Mouse (Mus musculus) neural tube, embryonic 12.5 days (tissue): ENCODE measurements around the gene Prom1. TPM values are rescaled to one million over a fixed set of nuclear protein-coding genes. Genes with fewer than 3 reads are reported as not detected.

Experiments used
- ATAC-seq: fragments of 200-750 bp; cut with Nextera tagmentation; 2 replicates; pipeline ENCODE4 v1.8.0; 2017; ENCODE audit warnings: low read depth, mild to moderate bottlenecking, moderate TSS enrichment, moderate library complexity; ENCODE audit not compliant: low FRiP score
- H3K27ac ChIP-seq: fragments of 300-500 bp; sonication (generic); 2 replicates; pipeline ENCODE4 v1.5.1; 2016
- H3K27me3 ChIP-seq: fragments of 300-500 bp; sonication (generic); replicated peaks from 2 replicates; pipeline ENCODE4 v1.6.1; 2016; ENCODE audit warnings: mild to moderate bottlenecking
- H3K36me3 ChIP-seq: fragments of 300-500 bp; sonication (generic); 2 replicates; pipeline ENCODE4 v1.6.1; 2016; ENCODE audit warnings: mild to moderate bottlenecking
- H3K4me1 ChIP-seq: fragments of 300-500 bp; sonication (generic); 2 replicates; pipeline ENCODE4 v1.6.1; 2016
- H3K4me2 ChIP-seq: fragments of 300-500 bp; sonication (generic); replicated peaks from 2 replicates; pipeline ENCODE4 v1.6.1; 2016; ENCODE audit warnings: mild to moderate bottlenecking
- H3K4me3 ChIP-seq: fragments of 300-500 bp; sonication (generic); 2 replicates; pipeline ENCODE4 v1.5.1; 2016
- H3K9ac ChIP-seq: fragments of 300-500 bp; sonication (generic); 2 replicates; pipeline ENCODE4 v1.6.1; 2016; ENCODE audit warnings: mild to moderate bottlenecking
- H3K9me3 ChIP-seq: fragments of 300-500 bp; sonication (generic); 2 replicates; pipeline ENCODE4 v1.6.1; 2016; ENCODE audit warnings: mild to moderate bottlenecking
- WGBS: fragments of 180-500 bp; shearing (Covaris S2); methylation state at CpG from one replicate; pipeline ENCODE4 v1.1.7; 2016; 5-methylcytosine and 5-hydroxymethylcytosine counted together
- polyA plus RNA-seq: library from polyadenylated mRNA; unstranded; fragments of >200 nt; fragmentation: Nextera tagmentation; extraction: Ambion mirVana; gene quantifications from 2 replicates; pipeline ENCODE4 v1.2.1, GENCODE M21; 2016

Prom1 gene
- polyA plus RNA-seq, 1 experiment from 2014 or later: 69.9 TPM

DNA sequence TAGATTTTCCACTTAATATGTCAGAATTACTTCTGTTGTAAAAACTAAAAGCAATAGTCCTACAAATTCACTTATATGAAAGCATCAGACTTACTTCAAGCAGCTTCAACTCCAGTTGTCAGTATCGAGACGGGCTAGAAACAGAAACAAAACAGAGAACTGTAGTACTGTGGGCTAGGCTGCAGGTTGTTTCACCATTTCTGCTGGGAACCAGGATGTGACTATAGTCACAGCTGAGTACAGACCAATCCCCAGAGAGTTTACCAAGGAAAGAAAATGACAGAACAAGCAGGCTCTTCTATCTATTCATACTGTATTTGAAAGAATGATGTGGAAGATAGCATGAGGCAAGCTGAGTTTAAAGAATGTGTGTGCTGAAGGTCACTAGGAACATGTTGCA lies 106.9 kb downstream of the Prom1 start:
- Histone ChIP-seq H3K4me2 (no peak overlapping the region), H3K9ac (no peak overlapping the region), H3K27me3 (no peaks in the 10 kb centered on the region), H3K4me1 (no peaks in the 10 kb centered on the region), H3K36me3 (peaks cover 10% of the 10 kb centered on the region; the same call in 1 of the 2 replicates), H3K4me3 (no peak overlapping the region), H3K27ac (no peak overlapping the region), H3K9me3 (no peaks in the 10 kb centered on the region)
- ATAC-seq: no peak
- 93% methylated on average over 2 of the region's 2 CpGs for WGBS

DNA sequence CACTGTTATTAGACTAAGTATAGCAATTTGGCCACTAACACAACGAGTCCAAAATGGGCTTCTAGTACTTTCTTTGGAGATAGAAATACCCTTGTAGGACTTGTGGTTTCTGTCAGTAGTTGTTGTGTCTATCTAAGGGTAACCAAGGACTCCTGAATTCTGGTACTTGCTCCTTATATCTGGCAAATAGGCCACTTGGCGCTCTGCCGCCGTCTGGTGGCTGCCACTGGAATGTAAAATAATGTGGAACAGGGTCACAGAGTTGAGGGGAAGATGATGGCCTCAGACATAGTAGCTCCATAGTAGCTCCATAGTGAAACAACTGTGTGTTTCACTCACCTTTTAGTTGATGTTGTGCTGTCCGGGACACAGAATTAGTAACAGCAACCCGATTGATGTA lies 111.5 kb downstream of the Prom1 start:
- H3K27me3 ChIP-seq: no peaks in the 10 kb centered on the region
- no peaks in the 10 kb centered on the region for H3K36me3 ChIP-seq
- no peaks in the 10 kb centered on the region for H3K9me3 ChIP-seq
- H3K4me1 ChIP-seq: no peaks in the 10 kb centered on the region
- H3K4me3 ChIP-seq: no peak overlapping the region
- WGBS: 53% methylated on average over 6 of the region's 6 CpGs
- H3K27ac ChIP-seq: no peak overlapping the region
- no peak for ATAC-seq
- H3K9ac ChIP-seq: no peak overlapping the region
- no peak overlapping the region for H3K4me2 ChIP-seq

DNA sequence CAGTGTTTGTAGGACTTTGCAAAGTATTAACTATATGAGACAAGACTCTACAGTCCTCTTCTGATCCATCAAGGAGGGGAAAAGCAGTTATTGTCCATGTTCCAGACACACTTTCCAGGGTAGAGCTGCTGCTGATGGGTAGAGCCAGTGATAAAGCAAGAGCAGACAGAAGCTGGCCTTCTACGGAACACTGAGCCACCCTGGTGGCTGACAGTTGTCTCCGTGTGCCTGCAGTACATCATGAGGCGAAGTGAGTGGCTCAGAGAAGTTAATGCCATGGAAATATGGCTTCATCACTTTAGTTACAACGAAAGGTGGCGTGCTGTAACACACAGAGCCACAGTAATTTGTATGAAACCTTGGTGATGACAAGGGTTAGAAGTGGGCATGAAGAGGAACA lies 112.8 kb downstream of the Prom1 start:
- H3K9me3 ChIP-seq: no peaks in the 10 kb centered on the region
- no peak overlapping the region for H3K4me3 ChIP-seq
- no peaks in the 10 kb centered on the region for H3K4me1 ChIP-seq
- no peak overlapping the region for H3K4me2 ChIP-seq
- no peak overlapping the region for H3K9ac ChIP-seq
- no peak overlapping the region for H3K27ac ChIP-seq
- WGBS: 88% methylated on average over 5 of the region's 5 CpGs
- H3K27me3 ChIP-seq: no peaks in the 10 kb centered on the region
- H3K36me3 ChIP-seq: no peaks in the 10 kb centered on the region
- ATAC-seq: no peak

DNA sequence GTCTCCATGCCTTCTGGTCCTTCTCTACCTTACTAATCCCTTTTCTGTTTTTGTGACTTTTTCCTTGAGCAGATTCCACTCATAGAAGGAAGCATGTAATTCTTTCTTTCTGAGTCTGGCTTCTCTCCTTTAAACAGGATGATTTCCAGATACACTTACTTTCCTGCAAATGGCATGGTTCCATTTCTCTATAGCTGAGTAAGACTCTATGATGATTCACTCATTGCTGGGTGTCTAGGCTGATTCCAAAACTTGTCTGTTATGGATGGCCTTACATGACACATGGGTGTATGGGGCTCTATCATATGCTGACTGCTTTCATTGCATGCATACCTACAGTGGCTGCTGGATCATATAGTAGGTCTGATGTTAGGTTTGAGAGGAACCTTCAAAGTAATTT lies 115.6 kb downstream of the Prom1 start:
- no peak overlapping the region for H3K4me2 ChIP-seq
- H3K4me3 ChIP-seq: no peak overlapping the region
- H3K36me3 ChIP-seq: no peaks in the 10 kb centered on the region
- no peaks in the 10 kb centered on the region for H3K27me3 ChIP-seq
- H3K27ac ChIP-seq: no peak overlapping the region
- H3K9ac ChIP-seq: no peak overlapping the region
- H3K4me1 ChIP-seq: no peaks in the 10 kb centered on the region
- no peaks in the 10 kb centered on the region for H3K9me3 ChIP-seq
- no peak for ATAC-seq

DNA sequence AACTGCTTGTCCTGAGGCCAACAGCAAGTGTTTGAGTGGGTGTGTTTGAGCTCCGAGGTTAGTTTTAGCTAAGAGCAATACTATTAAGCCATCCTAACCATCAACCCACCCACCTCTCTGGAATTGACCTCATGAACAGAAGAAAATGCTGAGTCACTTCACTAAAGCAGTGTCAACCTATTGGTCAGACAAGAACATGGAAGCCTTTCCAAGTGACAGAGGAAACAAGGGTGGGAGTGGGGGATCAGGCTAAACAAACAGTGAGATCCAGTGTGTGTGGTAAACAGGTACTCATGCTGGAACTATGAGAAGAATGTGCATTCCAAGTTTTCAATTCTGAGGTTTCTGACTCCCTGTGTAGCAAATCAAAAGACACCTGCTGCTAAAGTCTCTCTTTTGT lies 118.9 kb downstream of the Prom1 start:
- ATAC-seq: no peak
- Histone ChIP-seq H3K4me3 (no peak overlapping the region), H3K9ac (no peak overlapping the region), H3K9me3 (no peaks in the 10 kb centered on the region), H3K36me3 (no peaks in the 10 kb centered on the region), H3K4me2 (no peak overlapping the region), H3K4me1 (no peaks in the 10 kb centered on the region), H3K27ac (no peak overlapping the region), H3K27me3 (no peaks in the 10 kb centered on the region)
- 63% methylated on average over 1 of the region's 1 CpGs for WGBS

DNA sequence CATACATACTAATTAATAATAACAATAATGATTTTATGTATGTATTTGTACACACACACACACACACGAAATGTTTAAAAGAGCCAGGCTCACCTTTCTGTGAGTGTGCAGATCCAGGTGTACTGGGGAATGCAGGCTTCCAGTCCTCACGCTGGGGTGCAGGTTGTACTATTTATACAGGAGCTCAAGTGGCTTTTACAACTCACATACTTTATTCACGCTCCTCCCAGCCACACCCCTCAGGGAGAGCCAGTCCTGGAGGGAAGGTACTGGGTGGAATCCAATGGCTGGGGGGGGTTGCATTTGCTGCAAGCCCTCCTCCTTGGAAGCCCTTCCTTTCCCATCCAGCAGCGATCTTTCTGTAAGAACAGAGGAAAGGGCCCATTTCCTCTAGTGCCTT lies 120.2 kb downstream of the Prom1 start, which contains the start of gene Fgfbp1:
Gene Fgfbp1 (minus strand): TSS at position 160 of the 400 bp plus-strand sequence.
- WGBS: 60% methylated on average over 4 of the region's 4 CpGs
- H3K36me3 ChIP-seq: no peaks in the 10 kb centered on the region
- no peak within 1 kb of the TSS for H3K4me2 ChIP-seq
- H3K27me3 ChIP-seq: no peaks in the 10 kb centered on the region
- ATAC-seq: no peak
- no peak within 1 kb of the TSS for H3K9ac ChIP-seq
- H3K9me3 ChIP-seq: no peaks in the 10 kb centered on the region
- no peak within 1 kb of the TSS for H3K27ac ChIP-seq
- no peak within 1 kb of the TSS for H3K4me3 ChIP-seq
- H3K4me1 ChIP-seq: no peaks in the 10 kb centered on the region

DNA sequence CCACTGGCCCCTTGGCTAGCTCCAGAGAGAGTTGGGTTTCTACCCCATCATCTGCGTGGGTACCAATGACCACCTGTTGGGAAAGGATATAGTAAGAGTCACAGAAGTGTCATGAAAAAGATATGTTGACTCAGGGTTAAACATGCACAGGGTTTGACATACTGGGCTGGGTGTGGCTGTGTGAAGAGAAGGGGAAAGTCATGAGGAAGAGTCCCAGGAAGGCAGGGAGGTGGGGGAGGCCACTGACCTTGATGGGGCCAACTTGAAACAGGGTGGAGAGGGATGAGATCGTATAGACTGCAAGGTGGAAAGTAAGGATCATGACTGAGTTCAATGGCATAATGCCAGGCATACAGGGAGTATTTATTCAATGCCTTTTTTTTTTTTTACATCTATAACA lies 121.4 kb downstream of the Prom1 start:
- WGBS: 80% methylated on average over 2 of the region's 2 CpGs
- no peak overlapping the region for H3K4me2 ChIP-seq
- H3K9me3 ChIP-seq: no peaks in the 10 kb centered on the region
- H3K27ac ChIP-seq: no peak overlapping the region
- ATAC-seq: no peak
- no peak overlapping the region for H3K9ac ChIP-seq
- no peaks in the 10 kb centered on the region for H3K27me3 ChIP-seq
- no peaks in the 10 kb centered on the region for H3K36me3 ChIP-seq
- no peak overlapping the region for H3K4me3 ChIP-seq
- H3K4me1 ChIP-seq: no peaks in the 10 kb centered on the region

DNA sequence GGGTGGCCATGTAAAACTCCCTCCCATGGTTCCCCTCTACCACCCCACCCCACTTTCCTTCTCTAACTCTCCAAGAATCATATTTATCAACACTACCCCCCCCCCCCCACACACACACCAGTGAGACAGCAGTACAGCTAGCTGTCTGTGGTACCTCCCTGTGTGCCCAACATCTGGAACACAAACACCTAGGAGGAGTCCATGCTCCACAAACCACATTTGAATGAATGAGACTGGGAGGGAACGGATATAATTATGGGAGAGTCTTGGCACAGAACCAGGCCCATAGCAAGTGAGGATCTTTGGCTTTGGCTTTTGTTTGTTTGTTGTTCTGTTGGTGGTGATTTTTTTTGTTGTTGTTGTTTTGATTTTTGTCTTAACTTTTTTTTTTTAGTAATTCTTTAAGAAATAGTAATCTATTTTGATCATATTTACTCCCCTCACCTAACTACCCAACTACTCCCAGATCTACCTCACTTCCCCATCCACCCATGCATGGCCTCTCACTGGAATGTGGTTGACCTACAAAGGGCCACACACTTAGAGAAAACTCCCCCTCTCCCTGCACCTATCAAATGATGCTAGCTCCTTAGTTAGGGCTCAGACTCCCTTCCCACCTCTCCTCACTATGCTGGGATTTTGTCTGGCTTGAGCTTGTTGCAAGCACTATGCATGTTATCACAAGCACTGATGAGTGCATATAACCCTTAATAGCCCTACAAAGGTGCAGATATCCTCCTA lies 124.8 kb downstream of the Prom1 start:
- ATAC-seq: no peak
- H3K4me3 ChIP-seq: no peak overlapping the region
- no peaks in the 10 kb centered on the region for H3K9me3 ChIP-seq
- no peak overlapping the region for H3K4me2 ChIP-seq
- H3K4me1 ChIP-seq: no peaks in the 10 kb centered on the region
- H3K9ac ChIP-seq: no peak overlapping the region
- H3K36me3 ChIP-seq: no peaks in the 10 kb centered on the region
- no peak overlapping the region for H3K27ac ChIP-seq
- H3K27me3 ChIP-seq: no peaks in the 10 kb centered on the region
- 87% methylated on average over 1 of the region's 1 CpGs for WGBS

DNA sequence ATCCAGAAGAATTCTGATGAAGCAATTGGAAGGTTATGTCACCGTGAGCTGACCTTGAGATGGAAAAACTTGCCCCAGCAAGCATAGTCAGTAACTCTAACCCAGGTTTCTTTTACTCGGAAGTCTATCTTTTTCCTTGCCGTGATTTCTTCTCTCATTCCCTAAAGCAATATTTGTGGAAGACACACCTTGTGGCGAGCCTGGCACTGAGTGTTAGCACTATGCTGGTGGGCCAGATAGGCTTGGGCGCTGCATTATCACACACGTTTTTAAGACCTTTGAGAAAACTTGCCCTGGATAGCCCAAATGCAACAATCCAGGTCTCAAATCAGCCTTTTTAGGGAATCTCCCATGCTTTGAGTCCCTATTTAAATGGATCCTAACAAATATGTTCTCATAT lies 127.7 kb downstream of the Prom1 start:
- no peak for ATAC-seq
- Histone ChIP-seq H3K9ac (no peak overlapping the region), H3K4me2 (no peak overlapping the region), H3K27me3 (no peaks in the 10 kb centered on the region), H3K4me1 (no peaks in the 10 kb centered on the region), H3K9me3 (no peaks in the 10 kb centered on the region), H3K4me3 (no peak overlapping the region), H3K27ac (no peak overlapping the region), H3K36me3 (no peaks in the 10 kb centered on the region)
- WGBS: 89% methylated on average over 6 of the region's 6 CpGs

DNA sequence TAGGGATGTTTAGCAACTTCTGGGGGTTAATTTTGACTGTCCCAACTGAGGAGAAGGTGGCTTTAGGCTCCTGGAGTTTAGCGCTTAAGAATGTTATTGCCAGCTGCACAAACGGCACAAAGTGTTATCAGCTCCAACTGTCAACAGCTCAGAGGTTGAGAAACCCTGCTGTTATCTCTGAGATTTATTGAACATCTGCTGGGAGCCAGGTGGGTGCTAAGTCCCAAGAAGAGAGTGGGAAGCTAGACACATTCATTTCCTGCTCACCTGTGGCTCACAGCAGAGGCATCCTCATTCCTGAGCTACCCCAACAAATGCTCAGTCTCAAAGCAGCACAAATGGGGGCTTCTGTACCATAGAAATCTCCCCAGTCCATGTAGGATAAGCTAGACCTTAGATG lies 130.7 kb downstream of the Prom1 start:
- Histone ChIP-seq H3K4me1 (no peaks in the 10 kb centered on the region), H3K4me2 (no peak overlapping the region), H3K36me3 (no peaks in the 10 kb centered on the region), H3K27ac (no peak overlapping the region), H3K9ac (no peak overlapping the region), H3K4me3 (no peak overlapping the region), H3K9me3 (no peaks in the 10 kb centered on the region), H3K27me3 (no peaks in the 10 kb centered on the region)
- no peak for ATAC-seq
- 69% methylated on average over 2 of the region's 2 CpGs for WGBS

DNA sequence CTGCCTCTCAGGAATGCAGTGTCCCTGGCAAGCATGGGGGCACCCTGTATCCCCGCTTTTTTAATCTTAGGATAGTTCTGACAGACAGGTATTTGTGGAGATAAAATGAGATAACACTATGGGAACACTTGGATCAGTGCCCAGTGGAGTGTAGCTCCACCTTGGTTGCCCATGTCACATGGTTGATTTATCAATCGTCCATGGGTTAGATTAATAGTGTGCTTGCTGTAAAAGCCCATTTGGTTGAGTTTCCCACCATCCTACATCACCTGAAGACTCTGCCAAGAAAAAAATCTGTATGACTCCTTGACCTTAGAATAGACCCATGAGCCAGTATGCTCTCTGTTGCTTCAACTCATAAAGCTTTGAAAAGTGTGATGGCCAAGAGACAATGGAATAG lies 131.3 kb downstream of the Prom1 start:
- Histone ChIP-seq H3K4me3 (no peak overlapping the region), H3K27ac (no peak overlapping the region), H3K27me3 (no peaks in the 10 kb centered on the region), H3K9me3 (no peaks in the 10 kb centered on the region), H3K9ac (no peak overlapping the region), H3K4me1 (no peaks in the 10 kb centered on the region), H3K4me2 (no peak overlapping the region), H3K36me3 (no peaks in the 10 kb centered on the region)
- WGBS: 73% methylated on average over 2 of the region's 2 CpGs
- ATAC-seq: no peak

DNA sequence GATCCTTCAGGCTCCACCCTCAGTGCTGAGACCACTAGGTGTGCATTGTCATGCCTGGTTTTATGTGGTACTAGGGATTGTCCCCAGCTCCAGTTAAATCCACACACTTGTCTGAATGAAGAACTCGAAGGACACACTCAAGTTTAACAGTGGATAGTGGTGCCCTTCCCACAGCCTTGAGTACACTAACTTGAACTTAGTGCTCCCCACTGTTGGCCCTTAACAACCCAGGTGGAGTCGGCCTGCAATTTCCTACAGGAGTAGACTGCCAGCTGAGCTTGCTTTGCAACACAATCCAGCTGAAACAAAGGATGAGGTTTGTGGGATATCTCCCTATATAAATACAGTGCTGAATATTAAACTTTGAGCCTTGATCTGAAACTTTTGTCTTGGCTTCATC lies 133.2 kb downstream of the Prom1 start:
- no peak for ATAC-seq
- Histone ChIP-seq H3K4me2 (no peak overlapping the region), H3K27me3 (no peaks in the 10 kb centered on the region), H3K27ac (no peak overlapping the region), H3K9ac (no peak overlapping the region), H3K9me3 (no peaks in the 10 kb centered on the region), H3K36me3 (no peaks in the 10 kb centered on the region), H3K4me3 (no peak overlapping the region), H3K4me1 (no peaks in the 10 kb centered on the region)
- WGBS: 58% methylated on average over 2 of the region's 2 CpGs

DNA sequence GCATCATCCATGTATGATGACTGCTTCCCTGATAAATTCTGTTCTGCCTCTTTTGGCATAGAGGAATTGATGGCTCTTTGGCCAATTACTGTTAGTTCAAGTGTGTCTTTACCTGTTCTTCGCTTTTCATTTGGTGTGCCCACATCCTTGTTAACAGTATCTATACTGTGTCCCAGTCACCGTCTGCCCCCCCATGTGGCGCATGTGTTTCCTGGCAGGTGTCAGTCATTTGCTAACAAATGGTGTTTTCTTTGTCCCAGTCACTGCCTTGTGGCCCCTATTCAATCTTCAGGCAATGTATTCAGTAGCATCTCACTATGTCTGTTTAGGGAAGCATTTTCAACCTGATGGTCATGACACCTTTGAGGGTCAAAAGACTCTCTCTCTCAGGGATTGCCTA lies 140.8 kb downstream of the Prom1 start:
- no peaks in the 10 kb centered on the region for H3K36me3 ChIP-seq
- no peak overlapping the region for H3K4me3 ChIP-seq
- no peak overlapping the region for H3K27ac ChIP-seq
- WGBS: 89% methylated on average over 3 of the region's 3 CpGs
- no peak overlapping the region for H3K4me2 ChIP-seq
- no peaks in the 10 kb centered on the region for H3K9me3 ChIP-seq
- no peaks in the 10 kb centered on the region for H3K27me3 ChIP-seq
- no peak overlapping the region for H3K9ac ChIP-seq
- no peak for ATAC-seq
- H3K4me1 ChIP-seq: no peaks in the 10 kb centered on the region
